Mouse (Mus musculus): ENCODE data around the gene Lmbrd1. TPM values are rescaled to one million over a fixed set of nuclear protein-coding genes. Genes with fewer than 3 reads are reported as not detected.

Lmbrd1 gene
- polyA plus RNA-seq, 1 experiment from 2014 or later: 40.9 TPM

GRCm38 (mm10) chr1:24703821-24704220 lies 25.4 kb downstream of the Lmbrd1 start:
- peaks cover 11% of the 10 kb centered on the region; the same call in 1 of the 2 replicates for H3K36me3 ChIP-seq (ENCODE audit: insufficient read depth, low read length)
- H3K9ac ChIP-seq (replicated peaks; ENCODE audit: low read length): no peak overlapping the region
- H3K27me3 ChIP-seq (ENCODE audit: insufficient read depth, low read length): no peaks in the 10 kb centered on the region
- 0 out of 2 replicates have a peak, but pooled peaks cover 7% of the 10 kb centered on the region for H3K4me1 ChIP-seq (ENCODE audit: insufficient read depth, low read length)
- H3K9me3 ChIP-seq (ENCODE audit: low read length): no peaks in the 10 kb centered on the region
- ATAC-seq (ENCODE audit: low FRiP score, low TSS enrichment): no peak
- H3K27ac ChIP-seq (ENCODE audit: low read length): no peak overlapping the region
- no peak overlapping the region for H3K4me2 ChIP-seq (replicated peaks; ENCODE audit: low read depth, low read length)
- H3K4me3 ChIP-seq (ENCODE audit: low read length): no peak overlapping the region
- WGBS: 78% methylated on average over 6 of the region's 6 CpGs

- Histone ChIP-seq H3K27me3 (ENCODE audit: insufficient read depth, low read length) (no peaks in the 10 kb centered on the region), H3K27ac (ENCODE audit: low read length) (no peak overlapping the region), H3K9ac (replicated peaks; ENCODE audit: low read length) (no peak overlapping the region), H3K4me2 (replicated peaks; ENCODE audit: low read depth, low read length) (no peak overlapping the region), H3K9me3 (ENCODE audit: low read length) (peaks cover 6% of the 10 kb centered on the region), H3K36me3 (ENCODE audit: insufficient read depth, low read length) (peaks cover 24% of the 10 kb centered on the region; the same call in 1 of the 2 replicates), H3K4me3 (ENCODE audit: low read length) (no peak overlapping the region), H3K4me1 (ENCODE audit: insufficient read depth, low read length) (no peaks in the 10 kb centered on the region)
- WGBS: 91% methylated on average over 4 of the region's 4 CpGs
- ATAC-seq (ENCODE audit: low FRiP score, low TSS enrichment): no peak
Observed at GRCm38 (mm10) chr1:24716301-24716700, 37.9 kb downstream of the Lmbrd1 start.

- WGBS: 66% methylated on average over 3 of the region's 3 CpGs
- Histone ChIP-seq H3K9ac (replicated peaks; ENCODE audit: low read length) (no peak overlapping the region), H3K27ac (ENCODE audit: low read length) (no peak overlapping the region), H3K4me2 (replicated peaks; ENCODE audit: low read depth, low read length) (no peak overlapping the region), H3K36me3 (ENCODE audit: insufficient read depth, low read length) (peaks cover 24% of the 10 kb centered on the region; the same call in 1 of the 2 replicates), H3K27me3 (ENCODE audit: insufficient read depth, low read length) (no peaks in the 10 kb centered on the region), H3K4me3 (ENCODE audit: low read length) (no peak overlapping the region), H3K4me1 (ENCODE audit: insufficient read depth, low read length) (no peaks in the 10 kb centered on the region), H3K9me3 (ENCODE audit: low read length) (peaks cover 6% of the 10 kb centered on the region)
- no peak for ATAC-seq (ENCODE audit: low FRiP score, low TSS enrichment)
Observed at GRCm38 (mm10) chr1:24719621-24720020, 41.2 kb downstream of the Lmbrd1 start.

- ATAC-seq (ENCODE audit: low FRiP score, low TSS enrichment): no peak
- H3K4me2 ChIP-seq (replicated peaks; ENCODE audit: low read depth, low read length): no peak overlapping the region
- H3K27ac ChIP-seq (ENCODE audit: low read length): no peak overlapping the region
- peaks cover 6% of the 10 kb centered on the region for H3K9me3 ChIP-seq (ENCODE audit: low read length)
- no peaks in the 10 kb centered on the region for H3K27me3 ChIP-seq (ENCODE audit: insufficient read depth, low read length)
- 82% methylated on average over 1 of the region's 1 CpGs for WGBS
- H3K4me1 ChIP-seq (ENCODE audit: insufficient read depth, low read length): no peaks in the 10 kb centered on the region
- peaks cover 18% of the 10 kb centered on the region; the same call in 1 of the 2 replicates for H3K36me3 ChIP-seq (ENCODE audit: insufficient read depth, low read length)
- no peak overlapping the region for H3K4me3 ChIP-seq (ENCODE audit: low read length)
- no peak overlapping the region for H3K9ac ChIP-seq (replicated peaks; ENCODE audit: low read length)
Observed at GRCm38 (mm10) chr1:24720209-24720608, 41.8 kb downstream of the Lmbrd1 start.

- H3K36me3 ChIP-seq (ENCODE audit: insufficient read depth, low read length): peaks cover 27% of the 10 kb centered on the region
- H3K4me1 ChIP-seq (ENCODE audit: insufficient read depth, low read length): no peaks in the 10 kb centered on the region
- 86% methylated on average over 11 of the region's 11 CpGs for WGBS
- ATAC-seq (ENCODE audit: low FRiP score, low TSS enrichment): no peak
- H3K9me3 ChIP-seq (ENCODE audit: low read length): no peaks in the 10 kb centered on the region
- H3K27me3 ChIP-seq (ENCODE audit: insufficient read depth, low read length): no peaks in the 10 kb centered on the region
- H3K4me2 ChIP-seq (replicated peaks; ENCODE audit: low read depth, low read length): no peak overlapping the region
- no peak overlapping the region for H3K4me3 ChIP-seq (ENCODE audit: low read length)
- H3K27ac ChIP-seq (ENCODE audit: low read length): no peak overlapping the region
- H3K9ac ChIP-seq (replicated peaks; ENCODE audit: low read length): no peak overlapping the region
Observed at GRCm38 (mm10) chr1:24729784-24730183, 51.4 kb downstream of the Lmbrd1 start.

- no peak for ATAC-seq (ENCODE audit: low FRiP score, low TSS enrichment)
- no peaks in the 10 kb centered on the region for H3K27me3 ChIP-seq (ENCODE audit: insufficient read depth, low read length)
- WGBS: 95% methylated on average over 3 of the region's 3 CpGs
Observed at GRCm38 (mm10) chr1:24732286-24732685, 53.9 kb downstream of the Lmbrd1 start.

GRCm38 (mm10) chr1:24734866-24735265 lies 56.4 kb downstream of the Lmbrd1 start:
- H3K27ac ChIP-seq (ENCODE audit: low read length): no peak overlapping the region
- H3K36me3 ChIP-seq (ENCODE audit: insufficient read depth, low read length): peaks cover 21% of the 10 kb centered on the region
- no peak for ATAC-seq (ENCODE audit: low FRiP score, low TSS enrichment)
- no peaks in the 10 kb centered on the region for H3K27me3 ChIP-seq (ENCODE audit: insufficient read depth, low read length)
- H3K4me1 ChIP-seq (ENCODE audit: insufficient read depth, low read length): no peaks in the 10 kb centered on the region
- WGBS: 76% methylated on average over 5 of the region's 5 CpGs
- H3K4me2 ChIP-seq (replicated peaks; ENCODE audit: low read depth, low read length): no peak overlapping the region
- no peak overlapping the region for H3K9ac ChIP-seq (replicated peaks; ENCODE audit: low read length)
- no peaks in the 10 kb centered on the region for H3K9me3 ChIP-seq (ENCODE audit: low read length)
- H3K4me3 ChIP-seq (ENCODE audit: low read length): no peak overlapping the region

More at GRCm38 (mm10) chr1:24732286-24732685, 53.9 kb downstream of the Lmbrd1 start:
- H3K9ac ChIP-seq (replicated peaks; ENCODE audit: low read length): no peak overlapping the region
- no peaks in the 10 kb centered on the region for H3K9me3 ChIP-seq (ENCODE audit: low read length)
- H3K4me1 ChIP-seq (ENCODE audit: insufficient read depth, low read length): no peaks in the 10 kb centered on the region
- H3K4me3 ChIP-seq (ENCODE audit: low read length): no peak overlapping the region
- peaks cover 27% of the 10 kb centered on the region for H3K36me3 ChIP-seq (ENCODE audit: insufficient read depth, low read length)
- H3K4me2 ChIP-seq (replicated peaks; ENCODE audit: low read depth, low read length): no peak overlapping the region
- H3K27ac ChIP-seq (ENCODE audit: low read length): no peak overlapping the region

- H3K4me3 ChIP-seq (ENCODE audit: low read length): no peak overlapping the region
- 81% methylated on average over 3 of the region's 3 CpGs for WGBS
Observed at GRCm38 (mm10) chr1:24740903-24741302, 62.5 kb downstream of the Lmbrd1 start.

GRCm38 (mm10) chr1:24741552-24741951 lies 63.1 kb downstream of the Lmbrd1 start:
- H3K9me3 ChIP-seq (ENCODE audit: low read length): no peaks in the 10 kb centered on the region
- no peak overlapping the region for H3K4me3 ChIP-seq (ENCODE audit: low read length)
- no peaks in the 10 kb centered on the region for H3K27me3 ChIP-seq (ENCODE audit: insufficient read depth, low read length)
- no peak overlapping the region for H3K27ac ChIP-seq (ENCODE audit: low read length)
- H3K4me2 ChIP-seq (replicated peaks; ENCODE audit: low read depth, low read length): no peak overlapping the region
- ATAC-seq (ENCODE audit: low FRiP score, low TSS enrichment): no peak
- H3K36me3 ChIP-seq (ENCODE audit: insufficient read depth, low read length): 0 out of 2 replicates have a peak, but pooled peaks cover 2% of the 10 kb centered on the region
- H3K4me1 ChIP-seq (ENCODE audit: insufficient read depth, low read length): no peaks in the 10 kb centered on the region
- H3K9ac ChIP-seq (replicated peaks; ENCODE audit: low read length): no peak overlapping the region
- 43% methylated on average over 3 of the region's 3 CpGs for WGBS

More at GRCm38 (mm10) chr1:24740903-24741302, 62.5 kb downstream of the Lmbrd1 start:
- Histone ChIP-seq H3K9ac (replicated peaks; ENCODE audit: low read length) (no peak overlapping the region), H3K27ac (ENCODE audit: low read length) (no peak overlapping the region), H3K4me2 (replicated peaks; ENCODE audit: low read depth, low read length) (no peak overlapping the region), H3K4me1 (ENCODE audit: insufficient read depth, low read length) (no peaks in the 10 kb centered on the region), H3K36me3 (ENCODE audit: insufficient read depth, low read length) (0 out of 2 replicates have a peak, but pooled peaks cover 2% of the 10 kb centered on the region), H3K9me3 (ENCODE audit: low read length) (no peaks in the 10 kb centered on the region), H3K27me3 (ENCODE audit: insufficient read depth, low read length) (no peaks in the 10 kb centered on the region)
- no peak for ATAC-seq (ENCODE audit: low FRiP score, low TSS enrichment)

- H3K4me1 ChIP-seq (ENCODE audit: insufficient read depth, low read length): no peaks in the 10 kb centered on the region
- no peaks in the 10 kb centered on the region for H3K27me3 ChIP-seq (ENCODE audit: insufficient read depth, low read length)
- ATAC-seq (ENCODE audit: low FRiP score, low TSS enrichment): no peak
- no peak overlapping the region for H3K9ac ChIP-seq (replicated peaks; ENCODE audit: low read length)
- 90% methylated on average over 9 of the region's 9 CpGs for WGBS
- no peak overlapping the region for H3K27ac ChIP-seq (ENCODE audit: low read length)
- 0 out of 2 replicates have a peak, but pooled peaks cover 5% of the 10 kb centered on the region for H3K36me3 ChIP-seq (ENCODE audit: insufficient read depth, low read length)
- no peak overlapping the region for H3K4me3 ChIP-seq (ENCODE audit: low read length)
- no peak overlapping the region for H3K4me2 ChIP-seq (replicated peaks; ENCODE audit: low read depth, low read length)
- H3K9me3 ChIP-seq (ENCODE audit: low read length): no peaks in the 10 kb centered on the region
Observed at GRCm38 (mm10) chr1:24743191-24743924, 64.9 kb downstream of the Lmbrd1 start.

Measured in kidney, embryonic 16.5 days (tissue).